Mouse (Mus musculus): Measurements from ENCODE around the gene Amn1. TPM values are rescaled to one million over a fixed set of nuclear protein-coding genes. Genes with fewer than 3 reads are reported as not detected.
A peak's percentile ranks its signal among the peaks of the same experiment; 100 is the strongest.
"Not testable (repeated sequence)": the region's sequence is repeated elsewhere in the genome, so short reads cannot be mapped to it uniquely, and the experiment has no call there.

Gene Amn1
- polyA plus RNA-seq (2016; fragmentation: Nextera tagmentation; extraction: Ambion mirVana), result 39.6 and 44.9 TPM in 2 replicates

DNA sequence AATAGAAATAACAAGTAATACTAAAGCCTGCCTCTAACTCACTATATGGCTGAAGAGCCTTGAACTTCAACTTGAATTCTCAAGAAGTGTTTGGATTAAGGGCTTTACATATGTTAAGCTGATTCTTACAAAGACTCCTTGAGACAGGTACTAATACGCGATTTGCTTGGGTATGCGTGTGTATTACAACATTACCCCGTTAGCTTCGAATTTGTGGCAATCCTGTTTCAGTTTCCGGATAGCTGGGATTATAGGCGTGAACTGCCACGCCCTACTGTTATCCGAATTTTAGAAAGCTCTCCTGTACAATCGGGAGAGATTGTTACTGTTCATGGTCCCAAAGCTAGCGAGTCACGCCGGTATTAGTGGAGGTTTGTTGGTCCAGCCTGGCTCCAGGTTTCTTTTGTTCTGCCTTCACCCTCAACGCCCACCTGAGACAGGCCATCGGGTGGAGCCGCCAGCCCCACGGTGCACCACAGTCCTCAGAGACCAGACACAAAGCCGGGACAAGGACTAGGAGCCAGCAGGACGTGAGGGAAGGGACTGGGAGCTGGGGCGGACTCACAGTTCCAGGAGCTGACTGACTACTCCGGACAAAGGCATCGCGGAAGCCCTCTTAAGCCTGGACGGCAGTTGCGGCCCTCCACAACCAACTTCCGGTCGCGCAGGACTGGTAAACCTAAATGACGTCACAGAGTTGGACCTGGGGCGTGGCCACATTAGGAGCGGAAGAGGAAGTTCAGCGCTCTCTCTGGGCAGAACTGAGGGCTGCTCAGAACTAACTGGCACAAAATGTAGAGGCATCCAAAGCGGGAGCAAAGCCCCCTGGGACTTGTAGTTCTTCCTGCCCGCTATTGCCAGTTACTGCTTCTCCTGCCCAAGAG, at the start of gene Amn1:
Amn1 (minus strand) TSS at position 672 of the 884 bp plus-strand sequence.
- H3K27me3 ChIP-seq, result no peaks in the 10 kb centered on the region
- WGBS, result under 1% methylated on average over 34 of the region's 34 CpGs
- peak within 1 kb of the TSS; percentile 87 for H3K27ac ChIP-seq
- peak; percentile 99 for ATAC-seq (ENCODE audit: insufficient number of reproducible peaks, insufficient read depth, low FRiP score, low TSS enrichment)
- peak within 1 kb of the TSS; percentile 75 for H3K9ac ChIP-seq
- peaks cover 14% of the 10 kb centered on the region for H3K4me1 ChIP-seq
- peak within 1 kb of the TSS; percentile 55 for H3K4me2 ChIP-seq (replicated peaks)
- no peaks in the 10 kb centered on the region for H3K9me3 ChIP-seq
- H3K4me3 ChIP-seq, result peak within 1 kb of the TSS; percentile 71
- peaks cover 8% of the 10 kb centered on the region; the same call in 1 of the 2 replicates for H3K36me3 ChIP-seq

DNA sequence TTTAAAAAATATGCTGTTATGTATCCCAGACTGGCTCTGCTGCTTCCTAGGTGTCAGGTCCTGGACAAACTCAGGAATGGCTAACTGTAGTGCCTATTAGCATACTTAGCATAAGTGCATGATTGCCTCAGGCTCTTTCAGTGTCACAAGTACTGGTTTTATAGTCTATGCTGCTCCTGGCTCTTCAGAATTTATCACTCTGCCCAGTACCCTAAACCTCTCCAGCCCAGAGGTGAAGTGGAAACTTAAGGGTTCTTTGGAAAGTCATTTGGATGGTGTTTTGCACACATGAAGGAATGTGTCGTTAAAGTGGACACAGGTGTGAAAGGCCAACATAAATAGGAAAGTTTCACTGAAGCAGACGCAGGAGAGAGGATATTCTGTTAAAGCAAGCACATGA, 48.3 kb upstream of the Amn1 start:
- Histone ChIP-seq H3K4me2 (replicated peaks) (no peak overlapping the region), H3K4me1 (no peaks in the 10 kb centered on the region), H3K9ac (no peak overlapping the region), H3K9me3 (no peaks in the 10 kb centered on the region), H3K36me3 (no peaks in the 10 kb centered on the region), H3K27ac (no peak overlapping the region), H3K27me3 (no peaks in the 10 kb centered on the region), H3K4me3 (no peak overlapping the region)
- no peak for ATAC-seq (ENCODE audit: insufficient number of reproducible peaks, insufficient read depth, low FRiP score, low TSS enrichment)
- 83% methylated on average over 2 of the region's 2 CpGs for WGBS

DNA sequence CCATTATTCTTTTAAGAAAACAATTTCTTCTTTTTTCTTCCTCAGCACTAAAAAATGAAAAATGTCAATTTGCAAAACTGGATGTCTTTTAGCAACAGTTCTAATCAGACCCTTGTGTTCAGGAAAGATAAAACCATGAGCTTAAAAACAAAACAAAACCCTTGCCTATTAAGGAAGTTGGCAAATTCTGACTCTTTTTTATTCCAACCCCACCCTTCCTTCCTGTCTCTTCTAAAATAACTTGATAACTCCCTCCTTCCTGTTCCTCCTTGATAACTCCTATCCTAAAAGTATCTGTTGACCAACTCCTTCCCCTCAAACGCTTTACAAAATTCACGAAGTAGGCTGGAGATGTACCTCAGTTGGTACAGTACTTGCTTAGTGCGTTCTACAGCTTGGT, 45.4 kb upstream of the Amn1 start:
- no peak overlapping the region for H3K9ac ChIP-seq
- H3K36me3 ChIP-seq, result no peaks in the 10 kb centered on the region
- no peak for ATAC-seq (ENCODE audit: insufficient number of reproducible peaks, insufficient read depth, low FRiP score, low TSS enrichment)
- H3K4me3 ChIP-seq, result no peak overlapping the region
- no peaks in the 10 kb centered on the region for H3K4me1 ChIP-seq
- WGBS, result 87% methylated on average over 3 of the region's 3 CpGs
- H3K9me3 ChIP-seq, result no peaks in the 10 kb centered on the region
- no peaks in the 10 kb centered on the region for H3K27me3 ChIP-seq
- no peak overlapping the region for H3K4me2 ChIP-seq (replicated peaks)
- no peak overlapping the region for H3K27ac ChIP-seq

DNA sequence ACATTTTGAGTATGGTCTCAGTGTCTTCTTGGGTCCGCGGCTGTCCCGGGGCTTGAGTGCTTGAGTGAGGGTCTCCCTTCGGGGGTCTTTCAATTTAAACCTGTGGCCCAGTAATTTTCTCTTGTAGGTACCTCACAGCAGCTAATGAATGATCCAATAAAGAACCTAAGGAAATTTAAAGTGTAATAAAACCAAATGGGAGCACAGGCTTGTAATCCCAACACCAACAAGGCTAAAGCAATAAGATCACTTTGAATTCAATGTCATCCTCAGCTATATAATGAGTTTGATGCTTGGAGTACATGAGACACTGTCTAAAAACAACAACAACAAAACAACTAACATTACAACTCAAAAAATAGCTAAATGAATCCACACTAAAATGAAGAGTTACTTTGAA, 36.2 kb upstream of the Amn1 start:
- Histone ChIP-seq H3K36me3 (no peaks in the 10 kb centered on the region), H3K27ac (no peak overlapping the region)
- WGBS, result 93% methylated on average over 4 of the region's 4 CpGs

DNA sequence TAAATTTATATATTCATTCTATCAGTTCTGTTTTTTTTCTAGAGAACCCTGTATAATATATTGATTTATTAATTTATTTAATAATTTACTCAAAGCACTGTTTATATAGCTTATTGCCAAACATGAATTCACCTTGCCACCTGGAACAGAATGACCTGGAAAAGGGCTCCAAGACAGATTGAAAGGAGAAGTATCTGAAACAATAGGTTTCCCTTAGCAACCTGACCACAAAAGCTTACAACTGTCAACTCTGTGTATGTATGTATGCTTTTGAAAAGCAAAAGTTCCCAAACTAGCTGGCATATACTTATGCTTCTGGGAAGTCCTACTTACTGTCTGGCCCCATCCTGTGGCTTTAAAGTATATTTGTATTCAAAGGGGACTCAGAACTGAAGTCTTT, 32.8 kb upstream of the Amn1 start:
- Histone ChIP-seq H3K27ac (no peak overlapping the region), H3K27me3 (no peaks in the 10 kb centered on the region), H3K9me3 (no peaks in the 10 kb centered on the region), H3K9ac (no peak overlapping the region), H3K4me2 (replicated peaks) (no peak overlapping the region), H3K36me3 (no peaks in the 10 kb centered on the region), H3K4me1 (no peaks in the 10 kb centered on the region), H3K4me3 (no peak overlapping the region)
- no peak for ATAC-seq (ENCODE audit: insufficient number of reproducible peaks, insufficient read depth, low FRiP score, low TSS enrichment)

More for the DNA sequence above, 36.2 kb upstream of the Amn1 start:
- no peak overlapping the region for H3K9ac ChIP-seq
- H3K27me3 ChIP-seq, result no peaks in the 10 kb centered on the region
- no peaks in the 10 kb centered on the region for H3K4me1 ChIP-seq
- no peak overlapping the region for H3K4me3 ChIP-seq
- H3K9me3 ChIP-seq, result no peaks in the 10 kb centered on the region
- no peak overlapping the region for H3K4me2 ChIP-seq (replicated peaks)
- ATAC-seq (ENCODE audit: insufficient number of reproducible peaks, insufficient read depth, low FRiP score, low TSS enrichment), result no peak

DNA sequence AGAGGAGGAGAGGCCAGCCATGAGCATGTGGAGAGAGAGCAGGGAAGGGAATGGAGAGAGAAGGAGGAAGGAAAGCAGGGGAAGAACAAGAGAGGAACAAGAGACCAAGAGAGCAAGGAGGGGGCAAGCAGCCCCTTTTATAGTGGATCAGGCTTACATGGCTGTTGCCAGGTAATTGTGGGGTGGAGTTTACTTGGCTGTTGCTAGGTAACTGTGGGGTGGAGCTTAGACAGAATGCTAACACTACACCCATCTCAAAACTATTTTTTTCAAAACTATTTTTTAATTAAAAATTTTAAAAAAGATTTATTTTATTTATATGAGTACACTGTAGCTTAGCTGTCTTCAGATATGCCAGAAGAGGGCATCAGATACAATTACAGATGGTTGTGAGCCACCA, 10.1 kb upstream of the Amn1 start:
- Histone ChIP-seq H3K27me3 (no peaks in the 10 kb centered on the region), H3K4me3 (no peak overlapping the region), H3K36me3 (no peaks in the 10 kb centered on the region), H3K9ac (no peak overlapping the region), H3K27ac (no peak overlapping the region), H3K4me2 (replicated peaks) (no peak overlapping the region), H3K4me1 (no peaks in the 10 kb centered on the region), H3K9me3 (no peaks in the 10 kb centered on the region)
- no peak for ATAC-seq (ENCODE audit: insufficient number of reproducible peaks, insufficient read depth, low FRiP score, low TSS enrichment)

DNA sequence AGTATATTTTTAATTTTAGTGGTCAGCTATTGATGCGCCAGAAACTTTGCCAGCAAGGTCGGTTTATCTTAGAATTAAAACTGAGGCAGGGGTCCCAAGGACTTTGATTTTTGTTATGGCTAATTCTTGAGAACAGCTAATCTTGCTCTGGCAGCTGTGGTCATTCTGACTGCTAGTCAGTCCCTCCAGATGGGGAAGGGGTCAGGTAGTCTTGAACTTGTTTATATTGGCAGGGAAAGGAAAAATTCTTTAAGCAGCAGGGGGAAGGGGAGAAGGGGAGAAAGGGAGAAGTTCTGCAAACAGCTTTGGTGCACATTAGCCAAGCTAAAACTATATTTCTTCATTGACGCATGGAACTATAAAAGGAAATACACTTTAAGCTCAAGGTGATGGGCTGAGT, 8.6 kb upstream of the Amn1 start:
- 70% methylated on average over 3 of the region's 3 CpGs for WGBS

DNA sequence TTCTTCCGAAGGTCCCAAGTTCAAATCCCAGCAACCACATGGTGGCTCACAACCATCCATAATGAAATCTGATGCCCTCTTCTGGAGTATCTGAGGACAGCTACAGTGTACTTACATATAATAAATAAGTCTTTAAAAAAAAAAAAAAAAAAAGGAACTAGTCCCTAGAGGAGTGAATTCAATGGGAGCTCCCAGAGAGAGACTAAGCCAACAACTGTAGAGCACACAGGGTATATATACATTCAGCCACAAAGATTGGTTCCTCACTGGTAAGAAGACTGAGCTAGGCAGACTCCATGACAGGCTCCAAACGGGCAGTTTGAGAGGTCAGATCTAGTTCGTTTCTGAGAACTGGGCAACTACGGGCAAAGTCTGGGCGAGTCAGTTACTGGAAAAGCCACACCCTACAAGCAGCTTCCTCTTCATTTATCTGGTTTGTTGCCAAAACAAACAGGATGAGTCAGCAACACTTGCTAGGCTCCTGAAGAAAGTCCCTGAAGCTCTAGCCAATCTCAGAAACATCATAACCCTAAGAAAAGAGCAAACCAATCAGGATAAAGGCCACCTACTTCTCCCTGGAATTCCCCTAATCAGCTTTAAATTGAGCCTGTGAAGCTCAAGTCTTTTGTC, 4.9 kb upstream of the Amn1 start:
- no peak overlapping the region for H3K27ac ChIP-seq
- no peaks in the 10 kb centered on the region for H3K27me3 ChIP-seq
- no peaks in the 10 kb centered on the region for H3K4me1 ChIP-seq
- no peak for ATAC-seq (ENCODE audit: insufficient number of reproducible peaks, insufficient read depth, low FRiP score, low TSS enrichment)
- WGBS, result 79% methylated on average over 5 of the region's 5 CpGs
- no peak overlapping the region for H3K9ac ChIP-seq
- no peaks in the 10 kb centered on the region for H3K36me3 ChIP-seq
- H3K4me3 ChIP-seq, result no peak overlapping the region
- H3K9me3 ChIP-seq, result no peaks in the 10 kb centered on the region
- no peak overlapping the region for H3K4me2 ChIP-seq (replicated peaks)

More for the DNA sequence above, 8.6 kb upstream of the Amn1 start:
- no peak overlapping the region for H3K4me2 ChIP-seq (replicated peaks)
- H3K27ac ChIP-seq, result no peak overlapping the region
- no peaks in the 10 kb centered on the region for H3K27me3 ChIP-seq
- H3K9ac ChIP-seq, result no peak overlapping the region
- ATAC-seq (ENCODE audit: insufficient number of reproducible peaks, insufficient read depth, low FRiP score, low TSS enrichment), result no peak
- H3K4me3 ChIP-seq, result no peak overlapping the region
- H3K36me3 ChIP-seq, result no peaks in the 10 kb centered on the region
- H3K9me3 ChIP-seq, result no peaks in the 10 kb centered on the region
- no peaks in the 10 kb centered on the region for H3K4me1 ChIP-seq

DNA sequence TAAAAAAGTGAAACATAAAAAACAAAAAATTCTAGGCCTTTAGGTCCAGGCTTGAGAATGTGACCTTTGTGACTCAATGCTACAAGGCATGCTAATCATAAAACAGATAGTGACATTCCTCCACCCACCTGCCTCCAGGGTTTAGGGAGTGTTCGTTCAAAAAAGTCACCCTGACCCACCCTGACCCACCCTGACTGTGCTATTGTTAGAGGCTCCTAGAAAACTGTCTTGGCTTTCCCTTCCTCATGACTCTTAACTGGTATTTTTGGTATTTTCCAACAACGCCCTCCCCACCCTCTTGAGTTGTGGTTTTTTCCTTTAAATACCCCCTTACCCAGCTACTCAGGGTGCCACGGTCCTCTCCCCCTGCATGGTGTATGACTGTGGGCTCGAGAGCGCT, 3.4 kb upstream of the Amn1 start:
- not testable (repeated sequence) for H3K9ac ChIP-seq; H3K4me1 ChIP-seq; H3K4me2 ChIP-seq (replicated peaks); H3K27ac ChIP-seq; ATAC-seq (ENCODE audit: insufficient number of reproducible peaks, insufficient read depth, low FRiP score, low TSS enrichment); H3K27me3 ChIP-seq; H3K36me3 ChIP-seq; H3K9me3 ChIP-seq; H3K4me3 ChIP-seq
- WGBS, result 82% methylated on average over 5 of the region's 5 CpGs

DNA sequence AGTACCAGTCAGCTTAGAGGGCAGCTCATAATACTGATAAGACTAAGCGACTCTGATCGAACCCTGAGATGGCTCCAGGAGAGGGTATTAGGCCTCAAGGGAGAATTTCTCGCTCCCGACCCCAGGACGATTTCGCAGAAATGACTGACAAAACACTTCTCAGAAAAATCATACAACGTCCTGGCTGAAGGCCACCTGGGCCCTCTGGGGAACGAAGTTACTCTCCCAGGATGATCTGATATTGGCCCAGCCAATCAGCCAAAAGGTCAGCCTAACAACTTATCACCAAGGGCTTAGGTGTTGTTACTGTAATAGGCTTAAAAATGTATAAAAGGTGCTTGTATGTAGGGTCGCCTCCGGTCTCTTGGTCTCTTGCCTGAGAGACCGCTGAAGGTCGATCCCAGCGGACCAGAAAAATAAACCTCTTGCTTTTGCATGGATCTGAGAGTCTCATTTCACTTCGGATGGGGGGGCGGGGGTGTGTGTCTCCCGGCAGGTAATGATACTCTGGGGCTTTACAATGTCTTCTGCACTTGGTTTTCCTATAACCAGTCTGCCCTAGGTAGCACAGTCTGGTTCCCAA, 919 bp upstream of the Amn1 start:
- 0 out of 2 replicates have a peak overlapping the region, but pooled peaks have one; percentile 55 for H3K4me2 ChIP-seq (replicated peaks)
- no peak overlapping the region for H3K27ac ChIP-seq
- peaks cover 14% of the 10 kb centered on the region for H3K4me1 ChIP-seq
- H3K9me3 ChIP-seq, result no peaks in the 10 kb centered on the region
- H3K27me3 ChIP-seq, result no peaks in the 10 kb centered on the region
- no peak overlapping the region for H3K4me3 ChIP-seq
- 92% methylated on average over 16 of the region's 16 CpGs for WGBS
- ATAC-seq (ENCODE audit: insufficient number of reproducible peaks, insufficient read depth, low FRiP score, low TSS enrichment), result no peak
- 0 out of 2 replicates have a peak, but pooled peaks cover 3% of the 10 kb centered on the region for H3K36me3 ChIP-seq
- no peak overlapping the region for H3K9ac ChIP-seq

DNA sequence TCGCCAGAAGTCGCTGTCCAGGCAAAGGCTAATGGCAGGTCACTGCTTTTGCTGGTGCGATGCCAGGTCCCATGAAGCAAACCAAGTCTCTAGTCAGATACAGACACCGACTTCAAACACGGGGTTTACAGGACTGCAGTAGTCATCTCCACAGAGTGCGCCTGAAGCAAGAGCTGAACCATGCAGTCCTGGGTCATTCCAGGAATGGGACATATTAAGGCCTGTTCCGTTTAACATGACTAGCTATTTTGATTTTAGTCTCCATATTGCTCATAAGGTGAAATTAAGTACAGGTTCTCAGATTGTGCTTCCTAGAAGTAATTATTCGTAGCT, 379 bp upstream of the Amn1 start:
- H3K4me3 ChIP-seq, result peak overlapping the region; percentile 71
- peak overlapping the region; percentile 55 for H3K4me2 ChIP-seq (replicated peaks)
- peak overlapping the region; percentile 87 for H3K27ac ChIP-seq
- ATAC-seq (ENCODE audit: insufficient number of reproducible peaks, insufficient read depth, low FRiP score, low TSS enrichment), result peak; percentile 76
- 34% methylated on average over 8 of the region's 8 CpGs for WGBS
- H3K9me3 ChIP-seq, result no peaks in the 10 kb centered on the region
- H3K27me3 ChIP-seq, result no peaks in the 10 kb centered on the region
- peaks cover 14% of the 10 kb centered on the region for H3K4me1 ChIP-seq
- peaks cover 5% of the 10 kb centered on the region; the same call in 1 of the 2 replicates for H3K36me3 ChIP-seq
- H3K9ac ChIP-seq, result no peak overlapping the region

DNA sequence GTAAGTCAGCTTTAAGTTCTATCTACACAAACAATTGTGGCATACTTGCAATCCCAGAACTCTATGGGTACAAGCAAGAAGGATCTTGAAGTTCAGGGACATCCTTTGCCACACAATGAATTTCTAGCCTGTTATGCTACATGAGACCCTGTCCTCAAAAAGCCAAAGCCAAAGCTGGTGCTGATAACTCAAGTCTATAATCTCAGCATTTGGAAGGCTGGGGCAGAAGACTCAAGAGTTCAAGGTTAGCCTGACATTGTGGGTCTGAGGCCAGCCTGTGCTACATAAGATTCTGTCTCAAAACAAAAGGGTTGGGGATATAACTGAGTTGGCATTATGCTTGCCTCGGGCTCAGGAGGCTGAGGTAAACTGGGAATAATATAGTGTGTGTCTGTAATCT, 1.1 kb downstream of the Amn1 start:
- peaks cover 15% of the 10 kb centered on the region for H3K36me3 ChIP-seq
- no peak overlapping the region for H3K27ac ChIP-seq
- H3K4me1 ChIP-seq, result peaks cover 14% of the 10 kb centered on the region
- no peak for ATAC-seq (ENCODE audit: insufficient number of reproducible peaks, insufficient read depth, low FRiP score, low TSS enrichment)
- peak overlapping the region; percentile 71 for H3K4me3 ChIP-seq
- WGBS, result 74% methylated on average over 1 of the region's 1 CpGs
- H3K27me3 ChIP-seq, result no peaks in the 10 kb centered on the region
- peak overlapping the region; percentile 55 for H3K4me2 ChIP-seq (replicated peaks)
- H3K9me3 ChIP-seq, result no peaks in the 10 kb centered on the region
- no peak overlapping the region; the same call in 1 of the 2 replicates for H3K9ac ChIP-seq
